Mouse (Mus musculus) neural tube, embryonic 14.5 days (tissue): ENCODE results near the gene Egfem1. TPM values are rescaled to one million over a fixed set of nuclear protein-coding genes. Genes with fewer than 3 reads are reported as not detected.

Source experiments
- ATAC-seq: fragments of 200-750 bp; cut with Nextera tagmentation; 2 replicates; pipeline ENCODE4 v1.8.0; 2017; ENCODE audit warnings: low read depth, mild to moderate bottlenecking, moderate TSS enrichment, moderate library complexity
- H3K27ac ChIP-seq: fragments of 300-500 bp; sonication (generic); 2 replicates; pipeline ENCODE4 v1.5.1; 2014; ENCODE audit warnings: low read depth, mild to moderate bottlenecking, control low read depth, low read length, moderate library complexity, mixed read lengths
- H3K27me3 ChIP-seq: fragments of 300-500 bp; sonication (generic); 2 replicates; pipeline ENCODE4 v1.6.1; 2014; ENCODE audit warnings: low read length; ENCODE audit not compliant: control insufficient read depth, insufficient read depth
- H3K36me3 ChIP-seq: fragments of 300-500 bp; sonication (generic); 2 replicates; pipeline ENCODE4 v1.6.1; 2014; ENCODE audit warnings: low read length, mixed read lengths; ENCODE audit not compliant: control insufficient read depth, insufficient read depth
- H3K4me1 ChIP-seq: fragments of 300-500 bp; sonication (generic); 2 replicates; pipeline ENCODE4 v1.6.1; 2014; ENCODE audit warnings: low read length; ENCODE audit not compliant: control insufficient read depth, insufficient read depth
- H3K4me2 ChIP-seq: fragments of 300-500 bp; sonication (generic); 2 replicates; pipeline ENCODE4 v1.6.1; 2014; ENCODE audit warnings: mild to moderate bottlenecking, low read depth, low read length, control low read depth
- H3K4me3 ChIP-seq: fragments of 300-500 bp; sonication (generic); 2 replicates; pipeline ENCODE4 v1.5.1; 2014; ENCODE audit warnings: low read depth, low read length, control low read depth, mixed read lengths
- H3K9ac ChIP-seq: fragments of 300-500 bp; sonication (generic); replicated peaks from 2 replicates; pipeline ENCODE4 v1.6.1; 2014; ENCODE audit warnings: low read depth, mild to moderate bottlenecking, control low read depth, low read length, mixed read lengths
- H3K9me3 ChIP-seq: fragments of 300-500 bp; sonication (generic); 2 replicates; pipeline ENCODE4 v1.6.1; 2016; ENCODE audit warnings: low read length; ENCODE audit not compliant: control insufficient read depth
- WGBS: fragments of 180-500 bp; shearing (Covaris S2); extraction: QIAGEN DNeasy Blood & Tissue Kit; methylation state at CpG from one replicate; pipeline ENCODE4 v1.1.7; 2014; 5-methylcytosine and 5-hydroxymethylcytosine counted together
- microRNA counts: library from miRNA; unstranded; fragments of <30 nt; microRNA quantifications from one replicate; lab custom pipeline; 2016
- microRNA-seq: library from miRNA; unstranded; fragments of <30 nt; microRNA quantifications from one replicate; pipeline ENCODE4, GENCODE M21; 2016
- polyA plus RNA-seq: library from polyadenylated mRNA; unstranded; fragments of >200 nt; fragmentation: Nextera tagmentation; extraction: Ambion mirVana; gene quantifications from 2 replicates; pipeline ENCODE4 v1.2.1, GENCODE M21; 2014

Egfem1 gene
- polyA plus RNA-seq, 1 experiment from 2014 or later, result 8.6 TPM

- Histone ChIP-seq H3K9ac (no peak overlapping the region), H3K4me3 (no peak overlapping the region), H3K36me3 (no peaks in the 10 kb centered on the region), H3K4me2 (no peak overlapping the region), H3K4me1 (no peaks in the 10 kb centered on the region), H3K27ac (no peak overlapping the region), H3K27me3 (no peaks in the 10 kb centered on the region), H3K9me3 (no peaks in the 10 kb centered on the region)
- WGBS, result 39% methylated on average over 5 of the region's 5 CpGs
- ATAC-seq, result no peak
Observed at GRCm38 (mm10) chr3:29739292-29739691, 657.5 kb downstream of the Egfem1 start.

MicroRNAs within 50 kb of the gene (microRNA counts, 519-probe panel; counts per million panel counts)
- 3,404 counts per million, percentile 26 among the panel's probes with 10 or more counts for microRNA mmu-miR-551b (lab: Ali Mortazavi, UCI)

Small RNAs within 50 kb of the gene (microRNA-seq; reads per million reads assigned to microRNA genes)
- gene Mir21b (not detected), gene Mir551b (34.7 reads per million, percentile 30 among the genes with 10 or more reads in this experiment)

Other genes starting within 250 kb of the Egfem1 start
- not detected in 2 replicates for gene Gm1527, start 189.4 kb upstream of the Egfem1 start, polyA plus RNA-seq